Mouse (Mus musculus) splenic B cell, adult 2 months (primary cell): ENCODE data around the gene Myo1d.

Source experiments
- DNase-seq: peaks from one replicate; pipeline ENCODE4 v3.0.0-alpha.2; 2011; ENCODE audit warnings: low read depth, low spot score
- H3K27me3 ChIP-seq: 2 replicates; pipeline ENCODE4 v1.6.1; 2012; ENCODE audit warnings: mild to moderate bottlenecking, low read length, moderate library complexity, mixed read lengths; ENCODE audit not compliant: control insufficient read depth, poor library complexity, insufficient read depth, severe bottlenecking
- H3K36me3 ChIP-seq: 2 replicates; pipeline ENCODE4 v1.6.1; 2012; ENCODE audit warnings: mild to moderate bottlenecking, low read length, moderate library complexity, mixed read lengths; ENCODE audit not compliant: control insufficient read depth, poor library complexity, insufficient read depth, severe bottlenecking

Gene Myo1d

DNA sequence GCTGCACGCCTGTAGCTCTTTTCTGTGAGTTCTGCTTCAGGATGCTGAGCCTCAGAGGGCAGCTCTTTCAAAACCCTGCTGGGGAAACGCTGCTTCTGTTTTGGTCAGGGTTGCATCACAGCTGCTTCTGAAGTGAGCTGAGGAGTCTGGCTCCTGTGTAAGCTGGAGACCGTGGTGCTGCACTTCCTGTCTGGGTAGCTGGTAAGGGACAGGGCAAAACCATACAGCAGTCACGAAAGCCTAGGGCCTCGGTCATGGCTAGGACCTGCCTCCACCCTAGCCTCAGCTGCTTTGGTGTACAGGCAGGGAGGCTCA lies 290.0 kb downstream of the Myo1d start:
- Histone ChIP-seq H3K27me3 (no peaks in the 10 kb centered on the region), H3K36me3 (no peaks in the 10 kb centered on the region)
- DNase-seq = peak; percentile 47

GRCm38 (mm10) chr11:80489172-80489881 lies 290.5 kb downstream of the Myo1d start:
- Histone ChIP-seq H3K36me3 (no peaks in the 10 kb centered on the region), H3K27me3 (no peaks in the 10 kb centered on the region)
- DNase-seq = peak; percentile 33

DNA sequence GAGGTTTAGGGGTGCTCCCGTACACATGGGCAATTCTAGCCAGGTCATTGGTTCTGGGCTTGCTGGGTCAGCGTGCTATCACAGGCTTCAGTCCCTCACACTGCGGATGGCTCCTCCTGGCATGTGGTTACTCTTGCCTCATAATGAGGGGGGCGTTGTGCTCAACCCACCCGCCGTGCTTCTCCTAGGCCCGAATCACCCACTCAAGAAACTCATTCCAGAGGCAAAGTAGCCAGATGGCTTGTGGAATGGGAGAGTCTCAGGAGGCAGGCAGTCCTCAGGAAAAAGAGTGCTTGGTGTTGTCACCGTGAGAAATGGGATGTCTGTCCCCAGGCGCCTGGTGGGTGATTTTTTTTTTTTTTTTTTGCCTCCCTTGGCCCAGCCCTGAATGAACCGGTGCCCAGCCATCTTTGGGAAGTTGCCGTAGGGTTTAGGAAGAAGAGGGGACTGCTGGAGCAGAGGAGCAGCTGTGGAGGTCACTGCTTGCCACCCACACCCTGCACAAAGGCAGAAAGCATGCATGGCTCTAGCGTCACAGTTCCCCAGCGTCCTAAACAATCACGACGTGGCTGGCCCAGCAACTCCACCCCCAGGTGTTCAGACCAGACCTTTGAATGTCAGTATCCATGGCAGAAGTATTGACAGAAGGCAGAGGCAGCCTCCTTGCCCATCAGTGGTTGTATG lies 291.8 kb downstream of the Myo1d start:
- Histone ChIP-seq H3K27me3 (no peaks in the 10 kb centered on the region), H3K36me3 (no peaks in the 10 kb centered on the region)
- no peak for DNase-seq

GRCm38 (mm10) chr11:80485622-80486206 lies 294.1 kb downstream of the Myo1d start:
- Histone ChIP-seq H3K36me3 (no peaks in the 10 kb centered on the region), H3K27me3 (no peaks in the 10 kb centered on the region)
- DNase-seq = no peak

DNA sequence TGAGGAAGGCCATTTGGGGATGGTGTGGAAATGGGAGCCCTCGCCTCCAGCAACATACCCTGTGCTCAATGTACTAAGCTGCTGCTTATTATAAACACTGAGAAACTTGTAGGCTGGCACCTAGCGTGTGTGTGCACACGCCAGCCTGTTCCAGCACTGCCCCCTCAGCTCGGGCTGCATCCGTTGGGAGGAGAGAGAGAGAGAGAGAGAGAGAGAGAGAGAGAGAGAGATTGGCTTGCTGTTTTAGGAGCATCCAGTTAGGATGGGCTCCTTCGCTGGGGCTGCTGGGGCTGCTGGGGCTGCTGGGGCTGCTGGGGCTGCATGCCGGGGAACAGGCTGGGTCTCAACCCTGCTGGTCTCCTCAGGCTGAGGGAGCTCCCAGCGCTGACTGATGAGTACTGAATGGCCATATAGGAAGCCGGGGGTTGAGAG lies 294.7 kb downstream of the Myo1d start:
- H3K27me3 ChIP-seq = no peaks in the 10 kb centered on the region
- H3K36me3 ChIP-seq = no peaks in the 10 kb centered on the region
- DNase-seq = no peak

GRCm38 (mm10) chr11:80484191-80484791 lies 295.5 kb downstream of the Myo1d start:
- H3K27me3 ChIP-seq = no peaks in the 10 kb centered on the region
- DNase-seq = no peak
- no peaks in the 10 kb centered on the region for H3K36me3 ChIP-seq

- Histone ChIP-seq H3K27me3 (no peaks in the 10 kb centered on the region), H3K36me3 (no peaks in the 10 kb centered on the region)
- no peak for DNase-seq
Observed at GRCm38 (mm10) chr11:80483536-80484067, 296.2 kb downstream of the Myo1d start.

- no peak for DNase-seq
- no peaks in the 10 kb centered on the region for H3K36me3 ChIP-seq
- H3K27me3 ChIP-seq = no peaks in the 10 kb centered on the region
Observed at GRCm38 (mm10) chr11:80482921-80483320, 296.9 kb downstream of the Myo1d start.

- no peak for DNase-seq
- Histone ChIP-seq H3K36me3 (no peaks in the 10 kb centered on the region), H3K27me3 (no peaks in the 10 kb centered on the region)
Observed at GRCm38 (mm10) chr11:80482347-80482746, 297.5 kb downstream of the Myo1d start.

- no peak for DNase-seq
- Histone ChIP-seq H3K36me3 (no peaks in the 10 kb centered on the region), H3K27me3 (no peaks in the 10 kb centered on the region)
Observed at GRCm38 (mm10) chr11:80481409-80482050, 298.3 kb downstream of the Myo1d start.

GRCm38 (mm10) chr11:80479906-80480866 lies 299.6 kb downstream of the Myo1d start:
- DNase-seq = no peak

GRCm38 (mm10) chr11:80479425-80479824 lies 300.4 kb downstream of the Myo1d start:
- no peak for DNase-seq
- Histone ChIP-seq H3K36me3 (no peaks in the 10 kb centered on the region), H3K27me3 (no peaks in the 10 kb centered on the region)

More at GRCm38 (mm10) chr11:80479906-80480866, 299.6 kb downstream of the Myo1d start:
- no peaks in the 10 kb centered on the region for H3K36me3 ChIP-seq
- no peaks in the 10 kb centered on the region for H3K27me3 ChIP-seq

DNA sequence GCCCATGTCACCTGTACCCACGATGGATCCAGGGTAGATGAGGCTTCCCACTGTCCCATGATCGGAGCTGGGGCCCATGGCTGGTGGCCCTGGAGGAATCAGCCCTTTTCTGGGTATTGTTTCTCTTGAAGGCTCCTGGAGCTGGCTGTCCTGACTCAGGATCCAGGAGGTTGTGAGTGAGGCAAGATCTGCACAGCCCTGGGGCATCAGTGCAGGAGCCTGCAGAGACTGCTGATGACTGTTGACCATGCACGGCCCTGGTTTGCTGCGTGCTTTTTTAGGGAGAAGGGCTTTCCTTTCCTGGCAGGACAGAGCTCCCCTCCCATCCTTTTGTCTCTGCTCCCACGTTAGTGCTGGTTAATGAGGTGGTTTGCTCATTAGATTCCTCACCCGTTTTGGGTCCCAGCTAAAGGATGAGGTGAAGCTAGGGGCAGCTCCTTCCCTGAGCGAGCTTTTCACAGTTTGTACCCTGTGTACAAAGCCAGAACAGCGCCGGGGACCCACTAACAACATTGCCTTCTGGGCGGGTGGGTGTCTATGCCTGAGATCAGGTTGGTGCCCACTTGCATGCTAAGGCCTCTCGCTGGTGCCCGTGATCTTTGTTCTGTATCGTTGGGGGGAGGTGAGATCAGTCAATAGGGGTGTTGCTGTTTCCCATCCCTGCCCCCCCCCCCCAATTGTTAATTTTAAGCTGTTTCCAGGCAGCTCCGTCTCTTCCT lies 301.0 kb downstream of the Myo1d start:
- H3K27me3 ChIP-seq = no peaks in the 10 kb centered on the region
- DNase-seq = no peak

More for the DNA sequence above, 301.0 kb downstream of the Myo1d start:
- H3K36me3 ChIP-seq = no peaks in the 10 kb centered on the region
